In the genomic region with DNA sequence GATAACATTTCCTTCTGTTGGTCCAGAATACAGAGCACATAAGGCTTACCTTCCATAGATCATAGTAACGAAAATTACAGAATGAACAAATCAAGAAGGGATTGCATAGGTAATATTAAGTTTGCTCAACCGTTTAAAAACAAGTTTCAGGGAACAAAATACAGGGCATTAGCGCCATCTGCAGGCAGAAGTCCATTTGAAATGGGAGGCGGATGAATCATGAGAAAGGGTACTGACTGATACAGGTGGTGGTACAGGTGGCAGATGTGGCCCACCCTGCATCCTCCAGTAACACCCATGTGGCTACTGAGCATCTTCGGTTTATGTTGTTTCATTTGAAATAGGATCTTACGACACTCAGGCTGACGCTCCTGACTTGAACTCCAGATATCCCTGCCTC, we compare ENCODE assay signal across 9 mouse cellular contexts. TPM values are rescaled to one million over a fixed set of nuclear protein-coding genes. Genes with fewer than 3 reads are reported as not detected.
A peak's percentile ranks its signal among the peaks of the same experiment; 100 is the strongest.
DNase-seq lines count a peak whose midpoint lies in the region; ATAC-seq and TF ChIP-seq lines count a peak whose summit lies in the region.
"Had no signal": no experiment of that assay in that cellular context is flagged by ENCODE, and none has a peak within 500 bp of the region (broad histone marks: within the 10 kb centered on the region; RNA-seq: fewer than 3 reads in every experiment).

No protein-coding gene starts in this region.

- TF ChIP-seq POLR2A in MEL (IDR thresholded peaks at IDR 0.05; ENCODE audit: control insufficient read depth in 1 of 2, insufficient read depth in 1 of 2, low read depth in 1 of 2, low read length in 2 of 2, poor library complexity in 1 of 2), result no peak

- 32% methylated on average over 7 of the region's 7 CpGs for WGBS in intestine, postnatal 0 days
- WGBS in intestine, embryonic 16.5 days, result 32% methylated on average over 7 of the region's 7 CpGs

- 0 out of 2 replicates have a peak, but pooled peaks cover 4% of the 10 kb centered on the region for H3K4me1 ChIP-seq in intestine, postnatal 0 days (replicated peaks; ENCODE audit: control insufficient read depth, insufficient read depth, low read length)
- peaks cover 4% of the 10 kb centered on the region; the same call in 1 of the 2 replicates for H3K4me1 ChIP-seq in intestine, embryonic 16.5 days (ENCODE audit: control insufficient read depth, insufficient read depth, low read length)
- H3K4me1 ChIP-seq in MEL (ENCODE audit: control insufficient read depth in 1 of 2, insufficient read depth in 2 of 2, low read length in 2 of 2), result no peaks in the 10 kb centered on the region
- H3K4me1 ChIP-seq: embryonic facial prominence, embryonic 13.5 days had no signal

- no peak for TF ChIP-seq EP300 in MEL (IDR thresholded peaks at IDR 0.05; ENCODE audit: low read depth in 1 of 2, low read length in 2 of 2)

- no peak overlapping the region for H3K4me3 ChIP-seq in intestine, postnatal 0 days (ENCODE audit: low read depth, low read length)
- H3K4me3 ChIP-seq in intestine, embryonic 16.5 days (ENCODE audit: low read length), result no peak overlapping the region
- no peak overlapping the region for H3K4me3 ChIP-seq in MEL (ENCODE audit: control insufficient read depth in 1 of 2, insufficient read depth in 1 of 2, low read depth in 2 of 2, low read length in 2 of 2)
- H3K4me3 ChIP-seq: embryonic facial prominence, embryonic 13.5 days had no signal

- DNase-seq in MEL (ENCODE audit: low read depth, low spot score), result peak; percentile 71
- peak; percentile 44 for DNase-seq in cerebellum, adult 8-10 months
- DNase-seq in gastrocnemius, postnatal 36 days, result peak; percentile 56
- DNase-seq in layer of hippocampus, postnatal 10 days (ENCODE audit: low spot score in 2 of 2), result peak; percentile 86 to 87
- peak; percentile 62 for DNase-seq in mesoderm, embryonic 11.5 days (ENCODE audit: low read depth, low spot score)
- DNase-seq in urinary bladder, postnatal 10 days (ENCODE audit: low spot score), result peak; percentile 22

- H3K36me3 ChIP-seq in intestine, postnatal 0 days (ENCODE audit: control insufficient read depth, insufficient read depth), result no peaks in the 10 kb centered on the region
- no peaks in the 10 kb centered on the region for H3K36me3 ChIP-seq in intestine, embryonic 16.5 days (ENCODE audit: control insufficient read depth, insufficient read depth, low read length)
- H3K36me3 ChIP-seq in MEL (ENCODE audit: control insufficient read depth in 1 of 2, insufficient read depth in 2 of 2, low read length in 2 of 2), result no peaks in the 10 kb centered on the region
- H3K36me3 ChIP-seq: embryonic facial prominence, embryonic 13.5 days had no signal

- H3K9ac ChIP-seq in intestine, postnatal 0 days (ENCODE audit: low read depth, low read length), result no peak overlapping the region
- H3K9ac ChIP-seq in intestine, embryonic 16.5 days (ENCODE audit: low read depth, low read length), result no peak overlapping the region
- H3K9ac ChIP-seq in MEL (ENCODE audit: control insufficient read depth, low read depth, low read length, poor library complexity, severe bottlenecking), result no peak overlapping the region
- H3K9ac ChIP-seq: embryonic facial prominence, embryonic 13.5 days had no signal

- peak; percentile 83 for TF ChIP-seq CTCF in intestine, postnatal 0 days (IDR thresholded peaks at IDR 0.05; ENCODE audit: low read depth)
- peak; percentile 64 to 90 (median 69) for TF ChIP-seq CTCF in MEL (IDR thresholded peaks at IDR 0.05 in 2 of 3, conservative IDR thresholded peaks at IDR 0.05 in 1 of 3; ENCODE audit: control insufficient read depth in 1 of 3, insufficient read depth in 1 of 3, low read depth in 2 of 3, low read length in 3 of 3, poor library complexity in 1 of 3, severe bottlenecking in 1 of 3)

- peak; percentile 89 for TF ChIP-seq RAD21 in MEL (IDR thresholded peaks at IDR 0.05; ENCODE audit: low read depth, low read length)

- no peaks in the 10 kb centered on the region for H3K27me3 ChIP-seq in intestine, postnatal 0 days (replicated peaks; ENCODE audit: control insufficient read depth, insufficient read depth, low read length)
- H3K27me3 ChIP-seq in intestine, embryonic 16.5 days (replicated peaks; ENCODE audit: control insufficient read depth, insufficient read depth, low read length), result no peaks in the 10 kb centered on the region
- peaks cover 3 to 4% of the 10 kb centered on the region in 2 experiments for H3K27me3 ChIP-seq in MEL (ENCODE audit: control insufficient read depth in 1 of 2, insufficient read depth in 2 of 2, low read length in 2 of 2)
- H3K27me3 ChIP-seq: embryonic facial prominence, embryonic 13.5 days had no signal

- no peak overlapping the region for H3K4me2 ChIP-seq in intestine, postnatal 0 days (replicated peaks; ENCODE audit: low read depth)
- H3K4me2 ChIP-seq in intestine, embryonic 16.5 days (ENCODE audit: low read depth, low read length), result no peak overlapping the region
- H3K4me2 ChIP-seq: embryonic facial prominence, embryonic 13.5 days had no signal

- intact Hi-C loops in gastrocnemius, postnatal 36 days (cut with DNase I), result loop anchor here (2.0 kb wide), 1 partner anchor 248 kb away; no protein-coding TSS in a partner anchor

- no peak for ATAC-seq in intestine, postnatal 0 days
- no peak for ATAC-seq in intestine, embryonic 16.5 days

- H3K79me2 ChIP-seq in MEL (ENCODE audit: control insufficient read depth, insufficient read depth, low read length, poor library complexity), result no peaks in the 10 kb centered on the region

- no peak overlapping the region for H3K27ac ChIP-seq in intestine, postnatal 0 days (ENCODE audit: low read depth, low read length)
- no peak overlapping the region for H3K27ac ChIP-seq in intestine, embryonic 16.5 days (ENCODE audit: low read length)
- H3K27ac ChIP-seq in MEL (ENCODE audit: control insufficient read depth, low read depth, low read length), result no peak overlapping the region
- H3K27ac ChIP-seq: embryonic facial prominence, embryonic 13.5 days had no signal

- no peaks in the 10 kb centered on the region for H3K9me3 ChIP-seq in intestine, postnatal 0 days (ENCODE audit: control insufficient read depth)
- H3K9me3 ChIP-seq in intestine, embryonic 16.5 days (ENCODE audit: control insufficient read depth, low read length), result no peaks in the 10 kb centered on the region
- no peaks in the 10 kb centered on the region for H3K9me3 ChIP-seq in MEL (replicated peaks; ENCODE audit: insufficient read depth, low read length)
- H3K9me3 ChIP-seq: embryonic facial prominence, embryonic 13.5 days had no signal

TF ChIP-seq in MEL, 35 proteins besides CTCF, POLR2A, EP300 and RAD21:
- TF ChIP-seq E2F4 (IDR thresholded peaks at IDR 0.05; ENCODE audit: borderline replicate concordance, low read depth, low read length) (no peak), SMC3 (IDR thresholded peaks at IDR 0.05; ENCODE audit: low read depth, low read length) (peak; percentile 88), MAX (IDR thresholded peaks at IDR 0.05; ENCODE audit: low read length) (no peak), MXI1 (IDR thresholded peaks at IDR 0.05; ENCODE audit: low read depth, low read length) (no peak), TCF12 (IDR thresholded peaks at IDR 0.05; ENCODE audit: low read depth, low read length) (no peak), ZC3H11A (IDR thresholded peaks at IDR 0.05; ENCODE audit: low read depth, low read length) (peak; percentile 83)

RNA-seq across cellular contexts. Expression of gene Srd5a3, which starts 21.6 kb away (rescaled TPM):
- polyA plus RNA-seq in intestine, postnatal 0 days (2015; fragmentation: Nextera tagmentation; extraction: Ambion mirVana), result 41.5 and 44.1 TPM in 2 replicates
- polyA plus RNA-seq in intestine, embryonic 16.5 days (2015; fragmentation: Nextera tagmentation; extraction: Ambion mirVana), result 40.8 and 43.0 TPM in 2 replicates
- total RNA-seq in MEL (2012; rRNA removed), result 17.0 and 18.3 TPM in 2 replicates
- polyA plus RNA-seq in MEL (2012; ENCODE audit: insufficient read depth in 1 of 2, insufficient read length in 2 of 2, low read depth in 1 of 2, low replicate concordance in 2 of 2, missing spikeins in 1 of 2), result 10 to 100 TPM in 1 of 2 experiments, not detected in 1; 33.2 TPM
- 1 to 10 TPM; 3.0 to 3.5 TPM for total RNA-seq in gastrocnemius, postnatal 36 days (2021)
- total RNA-seq in layer of hippocampus, postnatal 10 days (2021), result 10 to 100 TPM; 17.9 to 19.6 TPM

Comparison
In these comparisons a context has a peak if more than half of its experiments do, and no peak if none do; other contexts are left out.
1. DNase-seq: peak in every context shown above with its lines; median percentile 86 in layer of hippocampus, postnatal 10 days; 71 in MEL; 62 in mesoderm, embryonic 11.5 days; 56 in gastrocnemius, postnatal 36 days; 44 in cerebellum, adult 8-10 months; 22 in urinary bladder, postnatal 10 days.